Mouse (Mus musculus): ENCODE data around the gene Wwox. TPM values are rescaled to one million over a fixed set of nuclear protein-coding genes. Genes with fewer than 3 reads are reported as not detected.
"Not testable (repeated sequence)": the region's sequence is repeated elsewhere in the genome, so short reads cannot be mapped to it uniquely, and the experiment has no call there.

Gene Wwox
- total and polyA plus RNA-seq, 3 experiments: 7.6 to 61.8 (median 12.2) TPM

DNA sequence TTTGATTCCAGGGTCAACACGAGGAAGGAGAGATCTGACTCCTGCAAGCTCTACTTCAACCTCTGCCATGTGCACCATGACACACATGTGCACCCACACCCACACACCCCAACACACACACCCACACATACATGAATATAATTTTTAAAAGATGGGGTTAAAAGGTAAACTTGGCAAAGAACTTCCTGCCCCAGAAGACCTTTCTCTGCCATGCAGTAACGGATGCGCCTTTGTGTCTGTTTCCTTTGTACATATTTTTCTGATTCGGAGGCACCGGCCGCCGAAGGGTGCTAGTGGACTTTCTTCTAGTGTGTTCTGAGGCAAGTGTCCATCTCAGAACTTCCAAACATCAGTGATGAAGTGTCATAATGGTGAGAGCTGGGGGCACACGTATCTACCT, 386.0 kb downstream of the Wwox start:
- no peaks in the 10 kb centered on the region for H3K79me2 ChIP-seq (ENCODE audit: control insufficient read depth, insufficient read depth, low read length, poor library complexity)
- TF ChIP-seq UBTF (IDR thresholded peaks at IDR 0.05; ENCODE audit: borderline replicate concordance, insufficient read depth, low read depth, low read length): no peak
- no peak for TF ChIP-seq MYB (IDR thresholded peaks at IDR 0.05; ENCODE audit: low read depth, low read length)
- TF ChIP-seq MAX (IDR thresholded peaks at IDR 0.05; ENCODE audit: low read length): no peak
- no peak for TF ChIP-seq TBP (IDR thresholded peaks at IDR 0.05; ENCODE audit: low read depth, low read length)
- no peak for TF ChIP-seq ELF1 (IDR thresholded peaks at IDR 0.05; ENCODE audit: low read depth, low read length)
- H3K36me3 ChIP-seq (ENCODE audit: control insufficient read depth in 1 of 2, insufficient read depth in 2 of 2, low read length in 2 of 2): no peaks in the 10 kb centered on the region
- DNase-seq (ENCODE audit: low read depth, low spot score): no peak
- no peak overlapping the region for H3K9ac ChIP-seq (ENCODE audit: control insufficient read depth, low read depth, low read length, poor library complexity, severe bottlenecking)
- no peak overlapping the region for H3K27ac ChIP-seq (ENCODE audit: control insufficient read depth, low read depth, low read length)
- no peaks in the 10 kb centered on the region for H3K9me3 ChIP-seq (replicated peaks; ENCODE audit: insufficient read depth, low read length)
- no peaks in the 10 kb centered on the region for H3K27me3 ChIP-seq (ENCODE audit: control insufficient read depth in 1 of 2, insufficient read depth in 2 of 2, low read length in 2 of 2)
- no peaks in the 10 kb centered on the region for H3K4me1 ChIP-seq (ENCODE audit: control insufficient read depth in 1 of 2, insufficient read depth in 2 of 2, low read length in 2 of 2)
- no peak overlapping the region for H3K4me3 ChIP-seq (ENCODE audit: control insufficient read depth in 1 of 2, insufficient read depth in 1 of 2, low read depth in 2 of 2, low read length in 2 of 2)

DNA sequence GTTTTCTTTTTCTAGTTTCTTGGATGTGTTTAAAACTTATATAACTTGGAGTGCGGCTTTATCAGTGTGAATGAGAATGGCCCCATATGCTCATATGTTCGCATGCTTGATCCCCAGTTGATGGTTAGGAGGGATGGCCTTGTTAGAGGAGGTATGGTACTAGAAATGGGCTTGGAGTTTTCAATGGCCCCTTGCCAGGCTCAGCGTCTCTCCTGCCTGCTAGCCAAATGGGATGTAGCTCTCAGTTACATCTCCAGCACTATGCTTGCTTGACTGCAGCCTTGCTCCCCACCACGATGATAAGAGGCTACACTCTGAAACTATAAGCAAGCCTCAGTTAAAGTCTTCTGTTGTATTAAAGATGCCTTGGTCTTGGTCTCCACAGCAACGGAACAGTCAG, 387.5 kb downstream of the Wwox start:
- H3K9me3 ChIP-seq (replicated peaks; ENCODE audit: insufficient read depth, low read length): no peaks in the 10 kb centered on the region
- no peak overlapping the region for H3K4me3 ChIP-seq (ENCODE audit: control insufficient read depth in 1 of 2, insufficient read depth in 1 of 2, low read depth in 2 of 2, low read length in 2 of 2)
- no peaks in the 10 kb centered on the region for H3K36me3 ChIP-seq (ENCODE audit: control insufficient read depth in 1 of 2, insufficient read depth in 2 of 2, low read length in 2 of 2)
- DNase-seq (ENCODE audit: low read depth, low spot score): no peak
- no peak overlapping the region for H3K27ac ChIP-seq (ENCODE audit: control insufficient read depth, low read depth, low read length)
- H3K4me1 ChIP-seq (ENCODE audit: control insufficient read depth in 1 of 2, insufficient read depth in 2 of 2, low read length in 2 of 2): no peaks in the 10 kb centered on the region
- no peak for TF ChIP-seq MAZ (IDR thresholded peaks at IDR 0.05; ENCODE audit: low read depth, low read length)
- TF ChIP-seq ELF1 (IDR thresholded peaks at IDR 0.05; ENCODE audit: low read depth, low read length): no peak
- TF ChIP-seq MYC (IDR thresholded peaks at IDR 0.05; ENCODE audit: low read depth, low read length): no peak
- TF ChIP-seq POLR2AphosphoS5 (IDR thresholded peaks at IDR 0.05; ENCODE audit: borderline replicate concordance, low read depth, low read length): no peak
- no peak for TF ChIP-seq TAL1 (IDR thresholded peaks at IDR 0.05; ENCODE audit: low read length)
- no peak for TF ChIP-seq CHD2 (IDR thresholded peaks at IDR 0.05; ENCODE audit: low read length)
- no peak for TF ChIP-seq EP300 (IDR thresholded peaks at IDR 0.05; ENCODE audit: low read depth in 1 of 2, low read length in 2 of 2)
- TF ChIP-seq MYB (IDR thresholded peaks at IDR 0.05; ENCODE audit: low read depth, low read length): no peak
- no peak for TF ChIP-seq NELFE (IDR thresholded peaks at IDR 0.05; ENCODE audit: low read depth, low read length)
- no peak for TF ChIP-seq SIN3A (IDR thresholded peaks at IDR 0.05; ENCODE audit: low read length)
- TF ChIP-seq ZKSCAN1 (IDR thresholded peaks at IDR 0.05; ENCODE audit: low read depth, low read length): no peak
- no peak for TF ChIP-seq SMC3 (IDR thresholded peaks at IDR 0.05; ENCODE audit: low read depth, low read length)
- no peak for TF ChIP-seq NRF1 (IDR thresholded peaks at IDR 0.05; ENCODE audit: insufficient read depth, low read depth, low read length, poor library complexity, severe bottlenecking)
- no peak for TF ChIP-seq MXI1 (IDR thresholded peaks at IDR 0.05; ENCODE audit: low read depth, low read length)
- TF ChIP-seq JUND (IDR thresholded peaks at IDR 0.05; ENCODE audit: low read depth, low read length): no peak
- no peak for TF ChIP-seq MAX (IDR thresholded peaks at IDR 0.05; ENCODE audit: low read length)
- no peak for TF ChIP-seq MAFK (IDR thresholded peaks at IDR 0.05; ENCODE audit: borderline replicate concordance, low read depth, low read length)
- TF ChIP-seq KAT2A (conservative IDR thresholded peaks at IDR 0.05; ENCODE audit: low read depth, low read length): no peak
- TF ChIP-seq TCF12 (IDR thresholded peaks at IDR 0.05; ENCODE audit: low read depth, low read length): no peak
- H3K27me3 ChIP-seq (ENCODE audit: control insufficient read depth in 1 of 2, insufficient read depth in 2 of 2, low read length in 2 of 2): no peaks in the 10 kb centered on the region
- H3K9ac ChIP-seq (ENCODE audit: control insufficient read depth, low read depth, low read length, poor library complexity, severe bottlenecking): no peak overlapping the region
- no peaks in the 10 kb centered on the region for H3K79me2 ChIP-seq (ENCODE audit: control insufficient read depth, insufficient read depth, low read length, poor library complexity)

DNA sequence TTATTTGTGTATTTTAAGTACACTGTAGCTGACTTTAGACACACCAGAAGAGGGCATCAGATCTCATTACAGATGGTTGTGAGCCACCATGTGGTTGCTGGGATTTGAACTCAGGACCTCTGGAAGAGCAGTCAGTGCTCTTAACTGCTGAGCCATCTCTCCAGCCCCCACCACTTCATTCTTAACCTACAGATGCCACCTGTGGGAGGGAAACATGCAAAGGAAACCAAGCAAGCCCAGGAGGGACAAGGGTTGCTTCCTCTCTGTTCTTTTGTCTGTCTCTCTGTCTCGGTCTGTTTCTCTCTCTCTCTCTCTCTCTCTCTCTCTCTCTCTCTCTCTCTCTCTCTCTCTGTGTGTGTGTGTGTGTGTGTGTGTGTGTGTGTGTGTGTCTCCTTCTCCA, 388.4 kb downstream of the Wwox start:
- not testable (repeated sequence) for H3K4me3 ChIP-seq (ENCODE audit: control insufficient read depth in 1 of 2, insufficient read depth in 1 of 2, low read depth in 2 of 2, low read length in 2 of 2); H3K27ac ChIP-seq (ENCODE audit: control insufficient read depth, low read depth, low read length); H3K4me1 ChIP-seq (ENCODE audit: control insufficient read depth in 1 of 2, insufficient read depth in 2 of 2, low read length in 2 of 2); H3K79me2 ChIP-seq (ENCODE audit: control insufficient read depth, insufficient read depth, low read length, poor library complexity); H3K27me3 ChIP-seq (ENCODE audit: control insufficient read depth in 1 of 2, insufficient read depth in 2 of 2, low read length in 2 of 2); H3K9ac ChIP-seq (ENCODE audit: control insufficient read depth, low read depth, low read length, poor library complexity, severe bottlenecking); DNase-seq (ENCODE audit: low read depth, low spot score); H3K9me3 ChIP-seq (replicated peaks; ENCODE audit: insufficient read depth, low read length); H3K36me3 ChIP-seq (ENCODE audit: control insufficient read depth in 1 of 2, insufficient read depth in 2 of 2, low read length in 2 of 2)
